Mouse (Mus musculus) brain, adult 10 weeks (tissue): ENCODE measurements around the gene Tcl1b3. TPM values are rescaled to one million over a fixed set of nuclear protein-coding genes. Genes with fewer than 3 reads are reported as not detected.

Experiments used
- polyA plus RNA-seq: library from polyadenylated mRNA; stranded (reverse); fragments of 350-450 nt; fragmentation: Illumina TruSeq; extraction: RNeasy Lipid Tissue Mini Kit (QIAGEN cat#74804); gene quantifications from one replicate; pipeline ENCODE4 v1.2.3, GENCODE M21; 2015; ENCODE audit warnings: low read depth, low replicate concordance

Gene Tcl1b3
- polyA plus RNA-seq, result not detected

DNA sequence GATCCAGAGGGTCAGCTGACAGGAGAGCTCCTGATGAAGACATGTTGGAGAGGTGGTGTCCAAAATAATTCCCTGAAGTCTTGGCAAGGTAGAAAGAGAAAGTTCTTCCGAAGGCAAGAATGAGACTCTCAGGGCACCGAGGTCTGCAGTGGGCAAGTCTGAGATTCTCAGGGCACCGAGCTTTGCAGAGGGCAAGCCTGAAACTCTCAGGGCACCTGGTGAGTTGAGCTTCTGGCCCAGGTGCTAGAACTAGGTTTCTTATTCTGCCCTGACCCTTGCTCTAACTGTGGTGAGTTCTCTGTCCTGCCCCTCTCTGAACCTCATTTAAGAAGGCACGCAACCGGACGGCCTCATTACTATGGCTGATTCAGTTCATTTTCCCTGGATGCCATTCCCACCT lies at the start of gene Tcl1b3:
Gene Tcl1b3, plus strand, starts transcription at position 301 of the 400 bp plus-strand sequence.

DNA sequence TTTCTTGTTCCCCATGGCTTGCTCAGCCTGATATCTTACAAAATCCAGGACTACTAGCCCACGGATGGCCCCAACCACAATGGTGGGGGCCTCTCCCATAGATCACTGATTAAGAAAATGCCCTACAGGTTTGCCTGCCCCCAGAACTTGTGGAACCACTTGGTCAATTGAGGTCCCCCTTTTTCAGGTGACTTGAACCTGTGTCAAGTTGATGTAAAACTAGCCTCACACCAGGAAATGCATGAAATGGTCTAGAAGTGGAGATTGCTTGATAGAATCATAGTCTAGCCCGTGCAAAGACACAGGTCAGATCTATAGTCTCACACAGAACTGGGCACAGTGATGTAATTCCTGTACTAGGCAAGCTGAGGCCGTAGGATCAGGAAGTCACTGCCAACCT lies 45.1 kb upstream of the Tcl1b3 start, which contains the start of gene Tcl1b2:
Gene Tcl1b2, plus strand, starts transcription at position 301 of the 400 bp plus-strand sequence.

DNA sequence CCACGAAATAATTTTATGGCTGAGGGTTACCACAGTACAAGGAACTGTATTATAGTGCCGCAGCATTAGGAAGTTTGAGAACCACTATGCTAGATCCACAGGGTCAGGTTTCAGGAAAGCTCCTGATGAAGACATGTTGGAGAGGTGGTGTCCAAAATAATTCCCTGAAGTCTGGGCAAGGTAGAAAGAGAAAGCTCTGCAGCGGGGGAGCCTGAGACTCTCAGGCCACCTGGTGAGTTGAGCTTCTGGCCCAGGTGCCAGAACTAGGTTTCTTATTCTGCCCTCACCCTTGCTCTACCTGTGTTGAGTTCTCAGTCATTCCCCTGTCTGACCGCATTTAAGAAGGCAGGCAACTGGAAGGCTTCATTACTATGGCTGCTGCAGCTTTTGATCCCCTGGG lies 31.5 kb upstream of the Tcl1b3 start, which contains the start of gene Tcl1b1:
Gene Tcl1b1, plus strand, starts transcription at position 301 of the 400 bp plus-strand sequence.

DNA sequence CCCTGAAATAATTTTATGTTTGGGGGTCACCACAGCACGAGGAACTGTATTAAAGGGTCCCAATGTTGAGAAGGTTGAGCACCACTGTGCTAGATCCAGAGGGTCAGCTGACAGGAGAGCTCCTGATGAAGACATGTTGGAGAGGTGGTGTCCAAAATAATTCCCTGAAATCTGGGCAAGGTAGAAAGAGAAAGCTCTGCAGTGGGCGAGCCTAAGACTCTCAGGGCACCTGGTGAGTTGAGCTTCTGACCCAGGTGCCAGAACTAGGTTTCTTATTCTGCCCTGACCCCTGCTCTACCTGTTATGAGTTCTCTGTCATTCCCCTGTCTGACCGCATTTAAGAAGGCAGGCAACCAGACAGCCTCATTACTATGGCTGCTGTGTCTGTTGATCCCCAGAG lies 14.8 kb upstream of the Tcl1b3 start, which contains the start of gene Tcl1b5:
Gene Tcl1b5, plus strand, starts transcription at position 301 of the 400 bp plus-strand sequence.

DNA sequence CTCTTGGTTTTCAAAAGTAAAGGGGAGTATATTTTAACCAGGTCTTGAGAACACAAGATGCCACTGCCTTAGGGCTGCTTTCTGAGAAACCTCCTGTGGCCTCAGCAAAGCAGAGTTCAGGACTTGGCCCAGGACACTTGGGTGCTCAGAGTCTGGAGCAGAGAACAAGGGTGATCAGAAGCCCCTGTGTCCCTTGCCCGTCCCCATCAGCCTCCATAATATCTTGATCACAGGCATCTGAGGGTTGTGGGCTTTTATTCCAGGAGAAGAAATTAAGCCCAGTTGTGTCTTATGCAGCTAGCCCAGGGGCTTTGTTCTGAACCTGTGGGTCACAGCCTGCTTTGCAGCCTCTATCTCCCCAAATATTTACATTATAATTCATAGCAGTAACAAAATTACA lies 10.8 kb downstream of the Tcl1b3 start, which contains the start of gene Tcl1b4:
Gene Tcl1b4, plus strand, starts transcription at position 301 of the 400 bp plus-strand sequence.

DNA sequence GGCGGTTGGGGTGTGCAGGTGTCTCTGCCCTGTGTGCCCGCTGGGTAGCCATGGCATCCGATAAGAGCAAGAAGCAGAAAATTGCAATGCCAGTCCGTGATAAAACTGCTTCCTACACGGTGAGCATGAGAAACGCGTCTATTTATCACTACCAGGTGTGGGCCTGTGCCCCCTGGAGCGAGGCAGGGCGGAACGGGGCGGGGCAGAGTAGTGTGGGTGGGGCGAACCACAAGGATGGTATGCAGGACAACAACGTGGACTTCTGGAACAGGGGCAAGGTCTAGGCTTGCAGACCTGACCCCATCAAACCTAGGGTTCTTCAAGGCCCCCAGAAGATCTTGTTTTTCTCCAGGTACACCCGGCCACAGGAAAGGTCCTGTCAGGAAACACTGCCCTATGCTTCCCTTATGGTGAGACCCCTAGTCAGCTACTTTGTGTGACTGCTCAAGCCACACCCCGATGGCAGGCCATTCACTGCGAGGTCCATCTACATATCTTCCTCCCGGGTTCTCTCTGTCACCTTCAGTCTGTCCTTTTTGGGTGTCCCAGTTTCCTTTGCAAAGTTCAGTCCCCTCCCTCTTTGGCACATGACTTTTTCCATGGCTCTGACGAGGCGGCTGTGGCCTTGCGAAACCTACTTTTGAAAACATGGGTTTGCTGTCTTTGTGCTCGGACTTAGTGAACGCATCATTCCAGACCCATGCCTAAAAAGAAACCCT lies 31.9 kb downstream of the Tcl1b3 start, which contains the start of gene Tcl1:
Gene Tcl1, minus strand, starts transcription at position 193 of the 719 bp plus-strand sequence.

Other genes starting within 250 kb of the Tcl1b3 start
- 1.2 TPM for gene Syne3, start 181.2 kb upstream of the Tcl1b3 start, polyA plus RNA-seq
- 52.7 TPM for gene Glrx5, start 158.4 kb upstream of the Tcl1b3 start, polyA plus RNA-seq
- gene Tcl1b2, start 45.0 kb upstream of the Tcl1b3 start, polyA plus RNA-seq, result not detected
- not detected for gene Tcl1b1, start 31.4 kb upstream of the Tcl1b3 start, polyA plus RNA-seq
- gene Tcl1b5, start 14.7 kb upstream of the Tcl1b3 start, polyA plus RNA-seq, result not detected
- gene Tcl1b4, start 10.9 kb downstream of the Tcl1b3 start, polyA plus RNA-seq, result not detected
- not detected for gene Tcl1, start 31.8 kb downstream of the Tcl1b3 start, polyA plus RNA-seq
- gene Tunar, start 142.8 kb downstream of the Tcl1b3 start, polyA plus RNA-seq, result 13.2 TPM